Mouse (Mus musculus) right cerebral cortex, adult 2 months (tissue): ENCODE results near the gene Rhpn2.
"Not testable (repeated sequence)": the region's sequence is repeated elsewhere in the genome, so short reads cannot be mapped to it uniquely, and the experiment has no call there.

Experiments used
- DNase-seq, 2 experiments: peaks; one replicate each; pipeline ENCODE4 v3.0.0; 2021 to 2022; ENCODE audit warnings: low spot score in 2 of 2

Gene Rhpn2

GRCm38 (mm10) chr7:35333692-35334526, at the start of gene Rhpn2:
Gene Rhpn2, plus strand, starts transcription at chr7:35334170.
- DNase-seq, result peak; percentile 98 to 99

GRCm38 (mm10) chr7:35293464-35293863, 40.5 kb upstream of the Rhpn2 start:
- DNase-seq, result no peak

GRCm38 (mm10) chr7:35295631-35296030, 38.3 kb upstream of the Rhpn2 start:
- DNase-seq, result no peak

GRCm38 (mm10) chr7:35297886-35298285, 36.1 kb upstream of the Rhpn2 start:
- DNase-seq, result no peak

- DNase-seq, result peak in 1 of 2 experiments; percentile 22
These were observed 34.3 kb upstream of the Rhpn2 start for GRCm38 (mm10) chr7:35299656-35300055.

- DNase-seq, result no peak
These were observed 33.2 kb upstream of the Rhpn2 start for GRCm38 (mm10) chr7:35300792-35301191.

- DNase-seq, result no peak
These were observed 22.8 kb upstream of the Rhpn2 start for GRCm38 (mm10) chr7:35311214-35311613.

GRCm38 (mm10) chr7:35314156-35314555, 19.8 kb upstream of the Rhpn2 start:
- no peak for DNase-seq

GRCm38 (mm10) chr7:35317729-35318609, 16.0 kb upstream of the Rhpn2 start, which contains the start of gene Gpatch1:
Gene Gpatch1, minus strand, starts transcription at chr7:35318440.
- DNase-seq, result peak; percentile 98 to 99

GRCm38 (mm10) chr7:35319221-35319620, 14.7 kb upstream of the Rhpn2 start:
- not testable (repeated sequence) for DNase-seq

GRCm38 (mm10) chr7:35319755-35320154, 14.2 kb upstream of the Rhpn2 start:
- no peak for DNase-seq

- DNase-seq, result no peak
These were observed 11.8 kb upstream of the Rhpn2 start for GRCm38 (mm10) chr7:35322161-35322560.

GRCm38 (mm10) chr7:35322732-35323420, 11.1 kb upstream of the Rhpn2 start:
- no peak for DNase-seq

- no peak for DNase-seq
These were observed 2.4 kb upstream of the Rhpn2 start for GRCm38 (mm10) chr7:35331590-35331989.

GRCm38 (mm10) chr7:35333231-35333651, 729 bp upstream of the Rhpn2 start:
- peak; percentile 63 for DNase-seq

GRCm38 (mm10) chr7:35334527-35335452, 820 bp downstream of the Rhpn2 start:
- peak; percentile 8 to 18 for DNase-seq

- no peak for DNase-seq
These were observed 6.2 kb downstream of the Rhpn2 start for GRCm38 (mm10) chr7:35340196-35340595.

- no peak for DNase-seq
These were observed 7.3 kb downstream of the Rhpn2 start for GRCm38 (mm10) chr7:35341282-35341681.

- DNase-seq, result peak; percentile 18 to 25
These were observed 8.5 kb downstream of the Rhpn2 start for GRCm38 (mm10) chr7:35342498-35342897.

- DNase-seq, result no peak
These were observed 10.9 kb downstream of the Rhpn2 start for GRCm38 (mm10) chr7:35344785-35345330.
